Mouse (Mus musculus) lung, embryonic 16.5 days (tissue): ENCODE results near the gene Fgfr2. TPM values are rescaled to one million over a fixed set of nuclear protein-coding genes. Genes with fewer than 3 reads are reported as not detected.

Experiments used
- ATAC-seq: fragments of 200-750 bp; cut with Nextera tagmentation; 2 replicates; pipeline ENCODE4 v1.8.0; 2017; ENCODE audit warnings: low read depth, mild to moderate bottlenecking, moderate library complexity
- H3K27ac ChIP-seq: fragments of 300-500 bp; sonication (generic); 2 replicates; pipeline ENCODE4 v1.5.1; 2014; ENCODE audit warnings: mild to moderate bottlenecking, control low read depth, low read length
- H3K27me3 ChIP-seq: fragments of 300-500 bp; sonication (generic); 2 replicates; pipeline ENCODE4 v1.6.1; 2014; ENCODE audit warnings: low read depth, low read length, mixed read lengths; ENCODE audit not compliant: control insufficient read depth, insufficient read depth
- H3K36me3 ChIP-seq: fragments of 300-500 bp; sonication (generic); 2 replicates; pipeline ENCODE4 v1.6.1; 2014; ENCODE audit warnings: low read length; ENCODE audit not compliant: control insufficient read depth, insufficient read depth
- H3K4me1 ChIP-seq: fragments of 300-500 bp; sonication (generic); replicated peaks from 2 replicates; pipeline ENCODE4 v1.6.1; 2014; ENCODE audit warnings: low read length, mixed read lengths; ENCODE audit not compliant: control insufficient read depth, insufficient read depth
- H3K4me2 ChIP-seq: fragments of 300-500 bp; sonication (generic); 2 replicates; pipeline ENCODE4 v1.6.1; 2014; ENCODE audit warnings: low read depth, low read length, control low read depth
- H3K4me3 ChIP-seq: fragments of 300-500 bp; sonication (generic); 2 replicates; pipeline ENCODE4 v1.5.1; 2014; ENCODE audit warnings: mild to moderate bottlenecking, low read length, control low read depth
- H3K9ac ChIP-seq: fragments of 300-500 bp; sonication (generic); 2 replicates; pipeline ENCODE4 v1.6.1; 2014; ENCODE audit warnings: low read length, control low read depth
- H3K9me3 ChIP-seq: fragments of 300-500 bp; sonication (generic); 2 replicates; pipeline ENCODE4 v1.6.1; 2016; ENCODE audit warnings: low read length; ENCODE audit not compliant: control insufficient read depth
- WGBS: fragments of 180-500 bp; shearing (Covaris S2); extraction: QIAGEN DNeasy Blood & Tissue Kit; methylation state at CpG from one replicate; pipeline ENCODE4 v1.1.7; 2014; 5-methylcytosine and 5-hydroxymethylcytosine counted together
- polyA plus RNA-seq: library from polyadenylated mRNA; unstranded; fragments of >200 nt; fragmentation: Nextera tagmentation; extraction: Ambion mirVana; gene quantifications from 2 replicates; pipeline ENCODE4 v1.2.1, GENCODE M21; 2015

Gene Fgfr2
- polyA plus RNA-seq, 1 experiment from 2014 or later, result 175 TPM

GRCm38 (mm10) chr7:132933331-132933730 is 189.8 kb downstream of the Fgfr2 start:
- ATAC-seq, result no peak
- WGBS, result 90% methylated on average over 1 of the region's 1 CpGs
- Histone ChIP-seq H3K4me2 (no peak overlapping the region), H3K36me3 (no peaks in the 10 kb centered on the region), H3K27ac (no peak overlapping the region), H3K4me1 (peaks cover 9% of the 10 kb centered on the region), H3K9ac (no peak overlapping the region), H3K9me3 (no peaks in the 10 kb centered on the region), H3K4me3 (no peak overlapping the region), H3K27me3 (no peaks in the 10 kb centered on the region)

GRCm38 (mm10) chr7:132931560-132932351 is 191.4 kb downstream of the Fgfr2 start:
- ATAC-seq, result peak; percentile 44
- WGBS, result under 1% methylated on average over 43 of the region's 55 CpGs

GRCm38 (mm10) chr7:132930850-132931559 is 192.1 kb downstream of the Fgfr2 start, which contains the start of gene Zranb1:
Gene Zranb1, plus strand, starts transcription at chr7:132931142.
- peak within 1 kb of the TSS; percentile 95 for H3K4me3 ChIP-seq

More at GRCm38 (mm10) chr7:132931560-132932351, 191.4 kb downstream of the Fgfr2 start:
- H3K27ac ChIP-seq, result peak overlapping the region; percentile 98
- no peaks in the 10 kb centered on the region for H3K27me3 ChIP-seq
- peak overlapping the region; percentile 95 for H3K4me3 ChIP-seq
- H3K36me3 ChIP-seq, result no peaks in the 10 kb centered on the region
- H3K9me3 ChIP-seq, result no peaks in the 10 kb centered on the region
- peaks cover 9% of the 10 kb centered on the region for H3K4me1 ChIP-seq
- H3K9ac ChIP-seq, result peak overlapping the region; percentile 95
- H3K4me2 ChIP-seq, result peak overlapping the region; percentile 76

GRCm38 (mm10) chr7:132930055-132930454 is 193.1 kb downstream of the Fgfr2 start:
- no peak overlapping the region for H3K27ac ChIP-seq
- no peak for ATAC-seq
- H3K9me3 ChIP-seq, result no peaks in the 10 kb centered on the region
- no peaks in the 10 kb centered on the region for H3K27me3 ChIP-seq
- WGBS, result 76% methylated on average over 5 of the region's 5 CpGs
- peak overlapping the region; percentile 57 for H3K4me2 ChIP-seq
- peak overlapping the region; percentile 81 for H3K9ac ChIP-seq
- H3K4me3 ChIP-seq, result peak overlapping the region; percentile 95
- peaks cover 9% of the 10 kb centered on the region for H3K4me1 ChIP-seq
- no peaks in the 10 kb centered on the region for H3K36me3 ChIP-seq

More at GRCm38 (mm10) chr7:132930850-132931559, 192.1 kb downstream of the Fgfr2 start, which contains the start of gene Zranb1:
- peak; percentile 99 for ATAC-seq
- Histone ChIP-seq H3K9ac (peak within 1 kb of the TSS; percentile 95), H3K27ac (peak within 1 kb of the TSS; percentile 98), H3K4me2 (peak within 1 kb of the TSS; percentile 76), H3K27me3 (no peaks in the 10 kb centered on the region), H3K9me3 (no peaks in the 10 kb centered on the region), H3K36me3 (no peaks in the 10 kb centered on the region), H3K4me1 (peaks cover 9% of the 10 kb centered on the region)
- WGBS, result under 1% methylated on average over 82 of the region's 93 CpGs

GRCm38 (mm10) chr7:132927201-132927600 is 195.9 kb downstream of the Fgfr2 start:
- no peak for ATAC-seq
- H3K27ac ChIP-seq, result no peak overlapping the region
- WGBS, result 49% methylated on average over 3 of the region's 3 CpGs
- H3K9me3 ChIP-seq, result no peaks in the 10 kb centered on the region
- no peak overlapping the region for H3K4me3 ChIP-seq
- H3K9ac ChIP-seq, result no peak overlapping the region
- no peaks in the 10 kb centered on the region for H3K27me3 ChIP-seq
- no peak overlapping the region for H3K4me2 ChIP-seq
- no peaks in the 10 kb centered on the region for H3K36me3 ChIP-seq
- peaks cover 1% of the 10 kb centered on the region; the same call in 1 of the 2 replicates for H3K4me1 ChIP-seq

- H3K27ac ChIP-seq, result no peak overlapping the region
- no peaks in the 10 kb centered on the region for H3K9me3 ChIP-seq
- no peaks in the 10 kb centered on the region for H3K27me3 ChIP-seq
- no peak overlapping the region for H3K4me3 ChIP-seq
- H3K4me2 ChIP-seq, result no peak overlapping the region
- 78% methylated on average over 2 of the region's 2 CpGs for WGBS
- ATAC-seq, result no peak
- H3K36me3 ChIP-seq, result no peaks in the 10 kb centered on the region
- no peaks in the 10 kb centered on the region for H3K4me1 ChIP-seq
- H3K9ac ChIP-seq, result no peak overlapping the region
Measured at GRCm38 (mm10) chr7:132925227-132925626, 197.9 kb downstream of the Fgfr2 start.

GRCm38 (mm10) chr7:132921971-132922370 is 201.2 kb downstream of the Fgfr2 start:
- Histone ChIP-seq H3K9me3 (0 out of 2 replicates have a peak, but pooled peaks cover 4% of the 10 kb centered on the region), H3K9ac (no peak overlapping the region), H3K27ac (no peak overlapping the region), H3K4me1 (no peaks in the 10 kb centered on the region), H3K4me2 (no peak overlapping the region), H3K27me3 (no peaks in the 10 kb centered on the region), H3K36me3 (no peaks in the 10 kb centered on the region), H3K4me3 (no peak overlapping the region)
- 30% methylated on average over 3 of the region's 3 CpGs for WGBS
- no peak for ATAC-seq

GRCm38 (mm10) chr7:132903796-132904195 is 219.4 kb downstream of the Fgfr2 start:
- no peak overlapping the region for H3K27ac ChIP-seq
- no peak overlapping the region for H3K9ac ChIP-seq
- 63% methylated on average over 3 of the region's 3 CpGs for WGBS
- no peak overlapping the region for H3K4me3 ChIP-seq
- H3K27me3 ChIP-seq, result no peaks in the 10 kb centered on the region
- H3K4me2 ChIP-seq, result no peak overlapping the region
- ATAC-seq, result no peak
- H3K9me3 ChIP-seq, result peaks cover 3% of the 10 kb centered on the region; the same call in 1 of the 2 replicates
- no peaks in the 10 kb centered on the region for H3K36me3 ChIP-seq
- H3K4me1 ChIP-seq, result no peaks in the 10 kb centered on the region
